Mouse (Mus musculus) bone marrow, adult 2 months (tissue): ENCODE data around the gene Gas7. TPM values are rescaled to one million over a fixed set of nuclear protein-coding genes. Genes with fewer than 3 reads are reported as not detected.
A peak's percentile ranks its signal among the peaks of the same experiment; 100 is the strongest.

Experiments used
- H3K27ac ChIP-seq: fragments of 200-500 bp; 2 replicates; pipeline ENCODE4 v1.5.1; 2012; ENCODE audit warnings: low read depth, mild to moderate bottlenecking, control low read depth, inconsistent platforms, low read length; ENCODE audit not compliant: control insufficient read depth, poor library complexity, insufficient read depth
- H3K4me1 ChIP-seq: fragments of 200-500 bp; 2 replicates; pipeline ENCODE4 v1.6.1; 2011; ENCODE audit warnings: low read length; ENCODE audit not compliant: control insufficient read depth, insufficient read depth
- H3K4me3 ChIP-seq: fragments of 200-500 bp; replicated peaks from 2 replicates; pipeline ENCODE3; 2011; ENCODE audit warnings: mild to moderate bottlenecking, low read depth, low read length, control low read depth; ENCODE audit not compliant: control insufficient read depth
- CTCF ChIP-seq: fragments of 200-500 bp; IDR thresholded peaks from 2 replicates; pipeline ENCODE4 v1.5.1; 2011; ENCODE audit warnings: low read length, control low read depth; ENCODE audit not compliant: control insufficient read depth, insufficient read depth
- POLR2A ChIP-seq: fragments of 200-500 bp; IDR thresholded peaks from 2 replicates; pipeline ENCODE4 v1.6.1; 2011; ENCODE audit warnings: low read depth, mild to moderate bottlenecking, control low read depth, low read length, borderline replicate concordance; ENCODE audit not compliant: control insufficient read depth
- WGBS: fragments of 180-500 bp; shearing (Covaris S2); methylation state at CpG from one replicate; pipeline ENCODE4 v1.1.7; 2018; 5-methylcytosine and 5-hydroxymethylcytosine counted together
- polyA plus RNA-seq: library from polyadenylated mRNA; stranded (reverse); fragments of >200 nt; gene quantifications from 2 replicates; pipeline ENCODE4 v1.2.4, GENCODE M21; 2011; ENCODE audit warnings: low replicate concordance; ENCODE audit not compliant: missing spikeins, insufficient read depth, insufficient read length

The Gas7 gene
- polyA plus RNA-seq, 1 experiment: 18.1 TPM

- 64% methylated on average over 7 of the region's 7 CpGs for WGBS
- TF ChIP-seq POLR2A (no peak), CTCF (no peak)
- Histone ChIP-seq H3K27ac (no peak overlapping the region), H3K4me3 (no peak overlapping the region), H3K4me1 (no peaks in the 10 kb centered on the region; the same call in 1 of the 2 replicates)
These were observed 46.4 kb downstream of the Gas7 start for GRCm38 (mm10) chr11:67501468-67502244.

DNA sequence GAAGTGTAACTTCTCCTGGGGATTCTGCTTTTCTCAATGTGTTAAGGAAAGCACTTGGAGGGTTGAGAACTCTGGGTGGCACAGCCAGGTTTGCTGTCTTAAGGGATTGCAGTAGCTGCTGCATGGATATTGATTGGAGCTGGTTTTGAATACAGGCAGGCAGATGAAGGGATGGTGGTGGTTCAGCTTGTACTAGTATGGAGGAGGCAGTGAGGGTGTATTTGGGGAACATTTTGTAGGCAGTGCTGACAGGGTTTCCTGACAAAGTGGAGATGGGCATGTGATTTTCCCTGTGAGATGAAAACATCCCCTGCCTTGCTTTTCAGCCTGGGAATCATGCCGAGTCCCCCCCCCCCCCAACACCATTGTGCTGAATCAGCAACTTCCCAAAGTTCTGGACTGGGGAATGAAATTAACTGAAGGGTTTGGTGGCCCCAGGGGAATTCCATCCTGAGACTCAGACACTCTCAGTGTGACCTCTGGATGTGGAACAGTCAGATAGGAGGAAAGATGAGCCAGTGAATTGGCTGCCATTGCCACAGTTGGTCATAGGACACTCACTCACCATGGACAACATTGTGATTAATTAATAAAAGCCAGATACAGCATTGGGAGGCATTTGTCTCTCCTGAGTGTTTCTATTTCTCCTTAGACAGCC, 54.1 kb downstream of the Gas7 start:
- Histone ChIP-seq H3K4me1 (no peaks in the 10 kb centered on the region; the same call in 1 of the 2 replicates), H3K4me3 (no peak overlapping the region), H3K27ac (no peak overlapping the region)
- no peak for TF ChIP-seq POLR2A
- TF ChIP-seq CTCF: no peak
- 93% methylated on average over 1 of the region's 1 CpGs for WGBS

DNA sequence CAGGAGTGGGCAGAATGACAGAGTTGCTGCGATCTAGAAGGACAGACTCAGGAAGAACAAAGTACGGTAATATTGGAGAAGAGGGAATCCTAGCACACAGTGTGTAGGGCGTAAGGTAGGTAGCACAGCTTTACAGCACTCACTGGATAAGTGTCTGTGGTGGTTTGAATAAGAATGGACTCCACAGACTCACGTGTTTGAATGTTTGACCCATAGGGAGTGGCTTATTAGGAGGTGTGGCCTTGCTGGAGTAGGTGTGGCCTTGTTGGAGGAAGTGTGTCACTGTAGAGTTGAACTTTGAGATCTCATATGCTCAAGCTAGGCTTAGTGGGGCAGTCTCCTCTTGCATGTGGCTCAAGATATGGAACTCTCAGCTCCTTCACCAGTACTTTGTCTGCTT, 55.6 kb downstream of the Gas7 start:
- Histone ChIP-seq H3K4me1 (no peaks in the 10 kb centered on the region; the same call in 1 of the 2 replicates), H3K27ac (no peak overlapping the region), H3K4me3 (no peak overlapping the region)
- TF ChIP-seq CTCF: no peak
- no peak for TF ChIP-seq POLR2A
- 81% methylated on average over 4 of the region's 4 CpGs for WGBS

DNA sequence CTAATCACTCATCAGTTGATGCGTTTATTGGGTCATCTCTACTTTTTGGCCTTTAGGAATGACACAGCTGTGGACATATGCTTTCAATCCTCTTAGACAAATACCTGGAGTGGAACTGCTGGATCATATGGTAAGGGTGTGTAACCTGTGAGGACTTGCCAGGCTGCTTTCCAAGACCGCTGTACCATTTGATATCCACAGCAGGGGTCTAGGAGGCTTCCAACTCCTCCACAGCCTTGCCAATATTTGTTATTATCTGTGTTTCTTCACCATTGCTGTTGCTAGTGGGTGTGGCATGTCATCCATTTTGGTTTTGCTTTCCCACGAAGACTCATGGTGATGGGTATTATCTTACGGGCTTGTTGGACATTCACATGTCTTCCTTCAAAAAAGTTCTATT, 57.8 kb downstream of the Gas7 start:
- 84% methylated on average over 4 of the region's 4 CpGs for WGBS
- no peak for TF ChIP-seq POLR2A
- TF ChIP-seq CTCF: no peak
- no peaks in the 10 kb centered on the region; the same call in 1 of the 2 replicates for H3K4me1 ChIP-seq
- no peak overlapping the region for H3K4me3 ChIP-seq
- H3K27ac ChIP-seq: no peak overlapping the region

DNA sequence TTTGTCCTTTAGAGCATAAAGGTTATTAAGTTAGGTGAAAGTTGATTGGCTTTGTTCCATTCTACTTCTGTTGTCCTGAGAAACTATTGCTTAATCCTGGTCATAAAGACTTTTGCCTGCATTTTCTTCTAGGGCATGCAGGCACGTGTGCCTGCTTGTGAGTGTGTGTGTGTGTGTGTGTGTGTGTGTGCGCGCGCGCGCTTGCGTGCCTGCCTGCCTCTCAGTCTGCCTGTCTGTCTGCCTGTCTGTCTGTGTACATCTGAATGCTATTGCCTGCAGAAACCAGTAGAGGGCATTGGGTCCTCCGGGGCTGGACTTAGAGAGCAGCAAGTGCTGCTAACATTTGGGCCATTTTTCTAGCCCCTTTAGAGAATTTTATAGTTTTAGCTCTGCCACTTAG, 59.2 kb downstream of the Gas7 start:
- H3K27ac ChIP-seq: no peak overlapping the region
- TF ChIP-seq CTCF (peak; percentile 51), POLR2A (no peak)
- no peaks in the 10 kb centered on the region; the same call in 1 of the 2 replicates for H3K4me1 ChIP-seq
- WGBS: 88% methylated on average over 8 of the region's 8 CpGs
- no peak overlapping the region for H3K4me3 ChIP-seq

- Histone ChIP-seq H3K4me1 (no peaks in the 10 kb centered on the region; the same call in 1 of the 2 replicates), H3K27ac (no peak overlapping the region), H3K4me3 (no peak overlapping the region)
- no peak for TF ChIP-seq CTCF
- TF ChIP-seq POLR2A: no peak
- WGBS: 50% methylated on average over 5 of the region's 5 CpGs
These were observed 60.0 kb downstream of the Gas7 start for GRCm38 (mm10) chr11:67515020-67515911.

DNA sequence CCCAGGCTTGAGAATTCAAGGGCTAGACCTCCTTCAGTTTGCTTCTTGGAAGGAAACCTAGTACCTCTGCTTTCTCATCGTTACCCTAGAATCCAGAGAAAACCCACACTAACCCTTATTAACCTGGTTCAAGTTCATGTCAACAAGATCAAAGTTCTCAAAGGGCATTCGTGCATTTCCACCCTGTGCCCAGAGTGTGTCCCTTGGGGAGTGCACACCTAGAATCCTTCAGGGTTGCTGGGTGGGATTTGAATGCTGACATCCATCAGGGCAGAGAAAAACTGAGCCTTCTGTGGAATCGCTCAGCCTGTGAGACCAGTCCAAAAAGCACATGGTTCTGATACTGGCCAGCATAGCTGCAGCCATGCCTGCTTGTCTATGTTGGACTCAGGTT, 60.7 kb downstream of the Gas7 start:
- TF ChIP-seq CTCF (no peak), POLR2A (no peak)
- Histone ChIP-seq H3K4me3 (no peak overlapping the region), H3K4me1 (no peaks in the 10 kb centered on the region; the same call in 1 of the 2 replicates), H3K27ac (no peak overlapping the region)
- 79% methylated on average over 3 of the region's 3 CpGs for WGBS
